Mouse (Mus musculus) spleen, adult 2 months (tissue): ENCODE results near the gene Farp1. TPM values are rescaled to one million over a fixed set of nuclear protein-coding genes. Genes with fewer than 3 reads are reported as not detected.

Experiments used
- DNase-seq, 2 experiments: peaks; one replicate each; pipeline versions ENCODE4 v3.0.0 to v3.0.0-alpha.2; 2012 to 2021; ENCODE audit warnings: low spot score in 2 of 2, low read depth in 1 of 2
- H3K27ac ChIP-seq: fragments of 200-500 bp; 2 replicates; pipeline ENCODE4 v1.5.1; 2012; ENCODE audit warnings: low read length, inconsistent platforms; ENCODE audit not compliant: insufficient read depth
- H3K27me3 ChIP-seq: fragments of 200-500 bp; 2 replicates; pipeline ENCODE4 v1.6.1; 2012; ENCODE audit warnings: mild to moderate bottlenecking, moderate library complexity, low read length, inconsistent platforms; ENCODE audit not compliant: control insufficient read depth, insufficient read depth
- H3K36me3 ChIP-seq: fragments of 200-500 bp; 2 replicates; pipeline ENCODE4 v1.6.1; 2012; ENCODE audit warnings: mild to moderate bottlenecking, low read length, inconsistent platforms; ENCODE audit not compliant: control insufficient read depth, insufficient read depth
- H3K4me1 ChIP-seq: fragments of 200-500 bp; 2 replicates; pipeline ENCODE4 v1.6.1; 2011; ENCODE audit warnings: inconsistent platforms; ENCODE audit not compliant: control insufficient read depth, insufficient read depth, insufficient read length
- H3K4me3 ChIP-seq: fragments of 200-500 bp; 2 replicates; pipeline ENCODE4 v1.5.1; 2011; ENCODE audit warnings: mild to moderate bottlenecking, inconsistent platforms; ENCODE audit not compliant: insufficient read depth, insufficient read length; ENCODE audit errors: extremely low read depth
- CTCF ChIP-seq: fragments of 200-500 bp; IDR thresholded peaks from 2 replicates; pipeline ENCODE4 v1.5.1; 2011; ENCODE audit warnings: mild to moderate bottlenecking, inconsistent platforms; ENCODE audit not compliant: insufficient read depth, insufficient read length, insufficient replicate concordance; ENCODE audit errors: extremely low read depth
- POLR2A ChIP-seq: fragments of 200-500 bp; IDR thresholded peaks from 2 replicates; pipeline ENCODE4 v1.6.1; 2011; ENCODE audit warnings: low read depth, low read length, inconsistent platforms
- WGBS: fragments of 180-500 bp; shearing (Covaris S2); methylation state at CpG from one replicate; pipeline ENCODE4 v1.1.7; 2018; 5-methylcytosine and 5-hydroxymethylcytosine counted together
- polyA plus RNA-seq: library from polyadenylated mRNA; depleted of rRNA; stranded (reverse); fragments of >200 nt; gene quantifications from 2 replicates; pipeline ENCODE4 v1.2.3, GENCODE M21; 2012

Farp1 gene
- polyA plus RNA-seq, 1 experiment: 3.0 TPM

DNA sequence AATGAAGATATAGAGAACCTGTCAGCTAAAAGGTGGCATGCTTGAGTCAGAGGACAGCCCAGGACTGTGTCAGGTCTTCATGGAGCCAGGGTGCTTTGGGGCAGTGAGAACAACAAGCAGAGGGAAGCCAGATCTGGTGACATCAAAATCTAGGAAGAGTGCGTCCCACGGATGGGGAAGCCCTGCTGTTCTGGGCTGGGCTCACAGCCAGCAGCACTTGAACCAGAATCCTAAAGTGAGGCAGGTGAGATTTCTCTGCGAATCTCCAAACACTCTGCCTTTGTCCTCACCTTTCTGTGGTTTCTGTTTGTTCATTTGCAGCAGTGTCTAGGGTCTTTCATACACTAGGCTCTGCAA lies 173.1 kb downstream of the Farp1 start:
- WGBS: 91% methylated on average over 3 of the region's 3 CpGs
- TF ChIP-seq CTCF (no peak), POLR2A (no peak)

DNA sequence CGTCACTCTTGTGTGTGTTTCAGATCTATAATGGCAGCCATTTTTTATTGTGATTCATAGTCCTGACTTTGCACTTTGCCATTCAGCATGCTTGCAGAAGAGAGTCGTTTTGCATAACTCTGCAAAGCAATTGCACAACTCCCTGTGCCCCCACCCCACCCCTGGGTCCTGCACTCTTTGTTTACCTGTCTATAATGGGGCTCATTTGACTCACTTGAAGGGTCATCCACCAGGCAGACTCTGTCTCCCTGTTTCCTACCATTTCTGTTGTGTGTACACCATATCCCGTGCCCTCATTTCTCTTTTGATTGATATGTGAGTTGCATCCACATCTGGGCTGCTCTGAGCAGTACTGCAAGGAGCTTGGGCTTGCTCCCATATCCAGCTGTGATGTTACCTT lies 175.3 kb downstream of the Farp1 start:
- H3K4me3 ChIP-seq: no peak overlapping the region
- no peak for DNase-seq
- no peaks in the 10 kb centered on the region for H3K36me3 ChIP-seq
- 86% methylated on average over 3 of the region's 3 CpGs for WGBS
- H3K4me1 ChIP-seq: no peaks in the 10 kb centered on the region
- H3K27me3 ChIP-seq: no peaks in the 10 kb centered on the region
- no peak overlapping the region for H3K27ac ChIP-seq
- no peak for TF ChIP-seq CTCF
- TF ChIP-seq POLR2A: no peak

More for the DNA sequence above, 173.1 kb downstream of the Farp1 start:
- no peaks in the 10 kb centered on the region for H3K27me3 ChIP-seq
- no peaks in the 10 kb centered on the region for H3K4me1 ChIP-seq
- no peak for DNase-seq
- H3K4me3 ChIP-seq: no peak overlapping the region
- H3K36me3 ChIP-seq: no peaks in the 10 kb centered on the region
- no peak overlapping the region for H3K27ac ChIP-seq

- H3K4me1 ChIP-seq: no peaks in the 10 kb centered on the region
- H3K27ac ChIP-seq: no peak overlapping the region
- H3K36me3 ChIP-seq: no peaks in the 10 kb centered on the region
- H3K4me3 ChIP-seq: no peak overlapping the region
- no peaks in the 10 kb centered on the region for H3K27me3 ChIP-seq
- 84% methylated on average over 4 of the region's 4 CpGs for WGBS
- no peak for DNase-seq
- TF ChIP-seq POLR2A (no peak), CTCF (no peak)
Measured at GRCm38 (mm10) chr14:121213650-121214049, 178.7 kb downstream of the Farp1 start.

- WGBS: 87% methylated on average over 11 of the region's 11 CpGs
- Histone ChIP-seq H3K36me3 (no peaks in the 10 kb centered on the region), H3K4me1 (no peaks in the 10 kb centered on the region), H3K27ac (no peak overlapping the region), H3K27me3 (no peaks in the 10 kb centered on the region), H3K4me3 (no peak overlapping the region)
- TF ChIP-seq CTCF (no peak), POLR2A (no peak)
- no peak for DNase-seq
Measured at GRCm38 (mm10) chr14:121214636-121215257, 179.7 kb downstream of the Farp1 start.

GRCm38 (mm10) chr14:121215817-121216216 lies 180.8 kb downstream of the Farp1 start:
- no peak overlapping the region for H3K4me3 ChIP-seq

GRCm38 (mm10) chr14:121216672-121217071 lies 181.7 kb downstream of the Farp1 start:
- 77% methylated on average over 6 of the region's 6 CpGs for WGBS
- no peak overlapping the region for H3K27ac ChIP-seq
- no peaks in the 10 kb centered on the region for H3K27me3 ChIP-seq
- no peak overlapping the region for H3K4me3 ChIP-seq
- DNase-seq: no peak
- H3K4me1 ChIP-seq: no peaks in the 10 kb centered on the region
- no peak for TF ChIP-seq CTCF
- TF ChIP-seq POLR2A: no peak
- H3K36me3 ChIP-seq: no peaks in the 10 kb centered on the region

More at GRCm38 (mm10) chr14:121215817-121216216, 180.8 kb downstream of the Farp1 start:
- Histone ChIP-seq H3K27ac (no peak overlapping the region), H3K27me3 (no peaks in the 10 kb centered on the region), H3K36me3 (no peaks in the 10 kb centered on the region), H3K4me1 (no peaks in the 10 kb centered on the region)
- no peak for DNase-seq
- TF ChIP-seq CTCF (no peak), POLR2A (no peak)
- WGBS: 88% methylated on average over 5 of the region's 5 CpGs

GRCm38 (mm10) chr14:121218620-121219019 lies 183.6 kb downstream of the Farp1 start:
- Histone ChIP-seq H3K36me3 (no peaks in the 10 kb centered on the region), H3K4me1 (no peaks in the 10 kb centered on the region), H3K27ac (no peak overlapping the region), H3K4me3 (no peak overlapping the region), H3K27me3 (no peaks in the 10 kb centered on the region)
- TF ChIP-seq POLR2A (no peak), CTCF (no peak)
- 84% methylated on average over 7 of the region's 7 CpGs for WGBS
- no peak for DNase-seq
